Mouse (Mus musculus) lung, adult 18-20 months (tissue): ENCODE results near the gene Ngrn.

ENCODE experiments used
- DNase-seq, 2 experiments: peaks; one replicate each; pipeline ENCODE4 v3.0.0; 2022; ENCODE audit warnings: mixed read lengths in 2 of 2

The Ngrn gene

GRCm38 (mm10) chr7:80264606-80265005, 3.6 kb downstream of the Ngrn start:
- DNase-seq, result no peak

GRCm38 (mm10) chr7:80267764-80268163, 6.7 kb downstream of the Ngrn start:
- no peak for DNase-seq

- peak; percentile 96 for DNase-seq
Measured at GRCm38 (mm10) chr7:80268897-80269750, 8.1 kb downstream of the Ngrn start, which contains the start of gene Vps33b. Vps33b (plus strand) TSS chr7:80269649.

GRCm38 (mm10) chr7:80269751-80270255, 8.8 kb downstream of the Ngrn start:
- peak in 1 of 2 experiments; percentile 59 for DNase-seq

GRCm38 (mm10) chr7:80273456-80273855, 12.4 kb downstream of the Ngrn start:
- no peak for DNase-seq

GRCm38 (mm10) chr7:80276374-80276773, 15.4 kb downstream of the Ngrn start:
- no peak for DNase-seq

- no peak for DNase-seq
Measured at GRCm38 (mm10) chr7:80280032-80280431, 19.0 kb downstream of the Ngrn start.

GRCm38 (mm10) chr7:80280998-80281397, 20.0 kb downstream of the Ngrn start:
- no peak for DNase-seq

- no peak for DNase-seq
Measured at GRCm38 (mm10) chr7:80281646-80282045, 20.6 kb downstream of the Ngrn start.

- no peak for DNase-seq
Measured at GRCm38 (mm10) chr7:80283226-80283918, 22.4 kb downstream of the Ngrn start.

GRCm38 (mm10) chr7:80284391-80284790, 23.4 kb downstream of the Ngrn start:
- DNase-seq, result peak; percentile 64 to 77

GRCm38 (mm10) chr7:80285725-80286124, 24.7 kb downstream of the Ngrn start:
- DNase-seq, result no peak

- DNase-seq, result no peak
Measured at GRCm38 (mm10) chr7:80287736-80288135, 26.7 kb downstream of the Ngrn start.

- DNase-seq, result peak; percentile 99
Measured at GRCm38 (mm10) chr7:80294062-80294763, 33.2 kb downstream of the Ngrn start, which contains the start of gene Prc1. Prc1 (plus strand) TSS chr7:80294450.

GRCm38 (mm10) chr7:80294764-80295648, 34.0 kb downstream of the Ngrn start:
- DNase-seq, result no peak

GRCm38 (mm10) chr7:80296462-80296861, 35.4 kb downstream of the Ngrn start:
- no peak for DNase-seq

GRCm38 (mm10) chr7:80297041-80297440, 36.0 kb downstream of the Ngrn start:
- DNase-seq, result no peak

- no peak for DNase-seq
Measured at GRCm38 (mm10) chr7:80298754-80299153, 37.7 kb downstream of the Ngrn start.

- no peak for DNase-seq
Measured at GRCm38 (mm10) chr7:80299568-80299967, 38.6 kb downstream of the Ngrn start.

GRCm38 (mm10) chr7:80301522-80301921, 40.5 kb downstream of the Ngrn start:
- DNase-seq, result no peak

GRCm38 (mm10) chr7:80307766-80308165, 46.8 kb downstream of the Ngrn start:
- no peak for DNase-seq

GRCm38 (mm10) chr7:80310771-80311170, 49.8 kb downstream of the Ngrn start:
- peak in 1 of 2 experiments; percentile 21 for DNase-seq
